Mouse (Mus musculus) embryonic fibroblast, embryonic 13.5 days (primary cell): ENCODE measurements at regions not wholly inside any gene's neighbourhood (a gene's known extent, or its start where the extent isn't known, plus 50 kb on each side); places are given as distances from the start of the nearest gene placed in this dataset.

Source experiments
- CTCF ChIP-seq: IDR thresholded peaks from 2 replicates; pipeline ENCODE4 v1.5.1; 2011; ENCODE audit warnings: mild to moderate bottlenecking, control low read depth, low read length, moderate library complexity, borderline replicate concordance; ENCODE audit not compliant: insufficient read depth
- POLR2A ChIP-seq: IDR thresholded peaks from 2 replicates; pipeline ENCODE4 v1.6.1; 2011; ENCODE audit warnings: low read depth, mild to moderate bottlenecking, control low read depth, low read length, moderate library complexity

DNA sequence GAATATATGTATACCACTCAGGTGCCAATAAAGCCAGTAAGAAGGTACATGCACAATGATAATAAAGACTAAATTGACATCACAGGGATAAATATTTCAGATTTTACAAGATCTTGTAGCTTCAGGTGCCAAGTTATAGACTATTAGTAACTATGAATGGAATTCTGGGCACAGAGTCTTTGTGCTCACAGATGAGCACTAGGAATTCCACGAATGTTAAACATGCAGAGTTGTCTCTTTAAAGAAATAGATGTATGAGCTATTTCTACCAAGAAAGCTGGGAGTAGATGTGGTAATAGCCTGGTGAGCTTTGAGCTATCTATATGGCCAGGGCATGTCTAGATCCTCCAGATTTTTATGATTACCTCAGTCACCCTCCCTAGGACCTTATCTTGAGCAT is 153.1 kb upstream of the Grm3 start:
- TF ChIP-seq POLR2A (no peak), CTCF (no peak)
